Mouse (Mus musculus): ENCODE data around the gene Ctps. TPM values are rescaled to one million over a fixed set of nuclear protein-coding genes. Genes with fewer than 3 reads are reported as not detected.

Gene Ctps
- 67.0 and 68.6 TPM in 2 replicates for polyA plus RNA-seq (2015; fragmentation: Nextera tagmentation; extraction: Ambion mirVana)

GRCm38 (mm10) chr4:120569486-120570437 is at the start of gene Ctps:
Gene Ctps (minus strand): TSS chr4:120570276.
- Histone ChIP-seq H3K4me3 (replicated peaks) (peak within 1 kb of the TSS; percentile 96), H3K27ac (replicated peaks) (peak within 1 kb of the TSS; percentile 95), H3K4me2 (replicated peaks) (peak within 1 kb of the TSS; percentile 82), H3K36me3 (peaks cover 5% of the 10 kb centered on the region; the same call in 1 of the 2 replicates), H3K9ac (peak within 1 kb of the TSS; percentile 81), H3K9me3 (replicated peaks) (no peaks in the 10 kb centered on the region), H3K4me1 (peaks cover 31% of the 10 kb centered on the region), H3K27me3 (no peaks in the 10 kb centered on the region)
- peak; percentile 97 for ATAC-seq (ENCODE audit: insufficient number of reproducible peaks, low FRiP score, low TSS enrichment, low read depth)
- under 1% methylated on average over 93 of the region's 97 CpGs for WGBS

GRCm38 (mm10) chr4:120616199-120617025 is 46.3 kb upstream of the Ctps start:
- ATAC-seq (ENCODE audit: insufficient number of reproducible peaks, low FRiP score, low TSS enrichment, low read depth) = peak; percentile 44; the same call in 1 of the 2 replicates
- Histone ChIP-seq H3K4me2 (replicated peaks) (no peak overlapping the region), H3K27ac (replicated peaks) (no peak overlapping the region)

GRCm38 (mm10) chr4:120615528-120616081 is 45.5 kb upstream of the Ctps start:
- Histone ChIP-seq H3K36me3 (no peaks in the 10 kb centered on the region), H3K27ac (replicated peaks) (no peak overlapping the region), H3K4me3 (replicated peaks) (no peak overlapping the region), H3K9me3 (replicated peaks) (no peaks in the 10 kb centered on the region), H3K4me2 (replicated peaks) (no peak overlapping the region), H3K27me3 (no peaks in the 10 kb centered on the region), H3K9ac (no peak overlapping the region), H3K4me1 (no peaks in the 10 kb centered on the region)
- no peak for ATAC-seq (ENCODE audit: insufficient number of reproducible peaks, low FRiP score, low TSS enrichment, low read depth)
- WGBS = 38% methylated on average over 10 of the region's 10 CpGs

More at GRCm38 (mm10) chr4:120616199-120617025, 46.3 kb upstream of the Ctps start:
- Histone ChIP-seq H3K27me3 (no peaks in the 10 kb centered on the region), H3K9ac (no peak overlapping the region), H3K4me1 (no peaks in the 10 kb centered on the region), H3K4me3 (replicated peaks) (no peak overlapping the region), H3K9me3 (replicated peaks) (no peaks in the 10 kb centered on the region), H3K36me3 (no peaks in the 10 kb centered on the region)
- WGBS = 61% methylated on average over 13 of the region's 13 CpGs

GRCm38 (mm10) chr4:120614644-120615043 is 44.6 kb upstream of the Ctps start:
- H3K4me2 ChIP-seq (replicated peaks) = no peak overlapping the region
- no peak overlapping the region for H3K9ac ChIP-seq
- ATAC-seq (ENCODE audit: insufficient number of reproducible peaks, low FRiP score, low TSS enrichment, low read depth) = no peak
- WGBS = 80% methylated on average over 9 of the region's 9 CpGs
- H3K36me3 ChIP-seq = no peaks in the 10 kb centered on the region
- no peaks in the 10 kb centered on the region for H3K9me3 ChIP-seq (replicated peaks)
- H3K27me3 ChIP-seq = no peaks in the 10 kb centered on the region
- no peaks in the 10 kb centered on the region for H3K4me1 ChIP-seq
- H3K27ac ChIP-seq (replicated peaks) = no peak overlapping the region
- H3K4me3 ChIP-seq (replicated peaks) = no peak overlapping the region

GRCm38 (mm10) chr4:120613691-120614329 is 43.7 kb upstream of the Ctps start:
- Histone ChIP-seq H3K4me2 (replicated peaks) (no peak overlapping the region), H3K4me1 (no peaks in the 10 kb centered on the region), H3K4me3 (replicated peaks) (no peak overlapping the region), H3K27me3 (no peaks in the 10 kb centered on the region), H3K27ac (replicated peaks) (no peak overlapping the region), H3K36me3 (no peaks in the 10 kb centered on the region), H3K9ac (no peak overlapping the region), H3K9me3 (replicated peaks) (no peaks in the 10 kb centered on the region)
- WGBS = 65% methylated on average over 8 of the region's 8 CpGs
- ATAC-seq (ENCODE audit: insufficient number of reproducible peaks, low FRiP score, low TSS enrichment, low read depth) = no peak

- no peak overlapping the region for H3K4me2 ChIP-seq (replicated peaks)
- H3K27me3 ChIP-seq = no peaks in the 10 kb centered on the region
- no peaks in the 10 kb centered on the region for H3K9me3 ChIP-seq (replicated peaks)
- no peak for ATAC-seq (ENCODE audit: insufficient number of reproducible peaks, low FRiP score, low TSS enrichment, low read depth)
- H3K4me1 ChIP-seq = no peaks in the 10 kb centered on the region
- H3K9ac ChIP-seq = no peak overlapping the region
- H3K4me3 ChIP-seq (replicated peaks) = no peak overlapping the region
- no peak overlapping the region for H3K27ac ChIP-seq (replicated peaks)
- 28% methylated on average over 9 of the region's 9 CpGs for WGBS
- H3K36me3 ChIP-seq = no peaks in the 10 kb centered on the region
Observed at GRCm38 (mm10) chr4:120612304-120613080, 42.4 kb upstream of the Ctps start.

- no peak for ATAC-seq (ENCODE audit: insufficient number of reproducible peaks, low FRiP score, low TSS enrichment, low read depth)
- H3K9ac ChIP-seq = no peak overlapping the region
- WGBS = 73% methylated on average over 3 of the region's 3 CpGs
- H3K9me3 ChIP-seq (replicated peaks) = no peaks in the 10 kb centered on the region
- H3K36me3 ChIP-seq = no peaks in the 10 kb centered on the region
- no peaks in the 10 kb centered on the region for H3K27me3 ChIP-seq
- H3K4me3 ChIP-seq (replicated peaks) = no peak overlapping the region
- H3K4me1 ChIP-seq = no peaks in the 10 kb centered on the region
- H3K4me2 ChIP-seq (replicated peaks) = no peak overlapping the region
- no peak overlapping the region for H3K27ac ChIP-seq (replicated peaks)
Observed at GRCm38 (mm10) chr4:120611005-120611404, 40.9 kb upstream of the Ctps start.

GRCm38 (mm10) chr4:120606941-120607340 is 36.9 kb upstream of the Ctps start:
- WGBS = 35% methylated on average over 3 of the region's 3 CpGs
- no peaks in the 10 kb centered on the region for H3K27me3 ChIP-seq
- H3K9me3 ChIP-seq (replicated peaks) = no peaks in the 10 kb centered on the region
- no peak overlapping the region for H3K4me2 ChIP-seq (replicated peaks)
- no peak for ATAC-seq (ENCODE audit: insufficient number of reproducible peaks, low FRiP score, low TSS enrichment, low read depth)
- no peaks in the 10 kb centered on the region for H3K36me3 ChIP-seq
- no peak overlapping the region for H3K9ac ChIP-seq
- no peak overlapping the region for H3K4me3 ChIP-seq (replicated peaks)
- no peak overlapping the region for H3K27ac ChIP-seq (replicated peaks)
- no peaks in the 10 kb centered on the region for H3K4me1 ChIP-seq

- H3K27me3 ChIP-seq = no peaks in the 10 kb centered on the region
- no peak overlapping the region for H3K4me3 ChIP-seq (replicated peaks)
- H3K36me3 ChIP-seq = no peaks in the 10 kb centered on the region
- 62% methylated on average over 3 of the region's 3 CpGs for WGBS
- H3K4me2 ChIP-seq (replicated peaks) = no peak overlapping the region
- H3K9ac ChIP-seq = no peak overlapping the region
- H3K4me1 ChIP-seq = no peaks in the 10 kb centered on the region
- no peaks in the 10 kb centered on the region for H3K9me3 ChIP-seq (replicated peaks)
- ATAC-seq (ENCODE audit: insufficient number of reproducible peaks, low FRiP score, low TSS enrichment, low read depth) = no peak
- no peak overlapping the region for H3K27ac ChIP-seq (replicated peaks)
Observed at GRCm38 (mm10) chr4:120602669-120603068, 32.6 kb upstream of the Ctps start.

GRCm38 (mm10) chr4:120601774-120602173 is 31.7 kb upstream of the Ctps start:
- Histone ChIP-seq H3K36me3 (no peaks in the 10 kb centered on the region), H3K4me3 (replicated peaks) (no peak overlapping the region), H3K27me3 (no peaks in the 10 kb centered on the region), H3K9ac (no peak overlapping the region), H3K4me2 (replicated peaks) (no peak overlapping the region), H3K4me1 (no peaks in the 10 kb centered on the region), H3K27ac (replicated peaks) (no peak overlapping the region), H3K9me3 (replicated peaks) (no peaks in the 10 kb centered on the region)
- WGBS = 45% methylated on average over 1 of the region's 1 CpGs
- ATAC-seq (ENCODE audit: insufficient number of reproducible peaks, low FRiP score, low TSS enrichment, low read depth) = no peak

All from embryonic facial prominence, embryonic 15.5 days (tissue).